In genomic region chr8:93217375-93217774, GRCm38 (mm10) we compare ENCODE assay signal across 25 mouse cellular contexts. TPM values are rescaled to one million over a fixed set of nuclear protein-coding genes. Genes with fewer than 3 reads are reported as not detected.
DNase-seq lines count a peak whose midpoint lies in the region; ATAC-seq lines count a peak whose summit lies in the region.
"Had no signal": no experiment of that assay in that cellular context is flagged by ENCODE, and none has a peak within 500 bp of the region (broad histone marks: within the 10 kb centered on the region; RNA-seq: fewer than 3 reads in every experiment).

No protein-coding gene starts in this region.

- peak overlapping the region; percentile 91 for H3K27ac ChIP-seq in heart, embryonic 16.5 days (ENCODE audit: low read length)
- H3K27ac ChIP-seq: embryonic facial prominence, embryonic 12.5 days; forebrain, embryonic 13.5 days; hindbrain, embryonic 10.5 days; hindbrain, postnatal 0 days; limb, embryonic 13.5 days; liver, embryonic 15.5 days; midbrain, embryonic 13.5 days; neural tube, embryonic 12.5 days had no signal

- H3K4me2 ChIP-seq in heart, embryonic 16.5 days (ENCODE audit: low read depth, low read length), result no peak overlapping the region
- H3K4me2 ChIP-seq: embryonic facial prominence, embryonic 12.5 days; forebrain, embryonic 13.5 days; limb, embryonic 13.5 days; liver, embryonic 15.5 days; midbrain, embryonic 13.5 days; neural tube, embryonic 12.5 days had no signal

- H3K9me3 ChIP-seq in heart, embryonic 16.5 days (replicated peaks; ENCODE audit: control insufficient read depth, low read length), result no peaks in the 10 kb centered on the region
- H3K9me3 ChIP-seq: embryonic facial prominence, embryonic 12.5 days; forebrain, embryonic 13.5 days; hindbrain, embryonic 10.5 days; limb, embryonic 13.5 days; liver, embryonic 15.5 days; midbrain, embryonic 13.5 days; neural tube, embryonic 12.5 days had no signal

- DNase-seq in gastrocnemius, adult 8-10 months (ENCODE audit: low spot score in 2 of 2), result peak; percentile 35 to 59
- no peak for DNase-seq in gastrocnemius, postnatal 36 days
- peak; percentile 70 to 81 for DNase-seq in heart, adult 9 months (ENCODE audit: low spot score in 2 of 2)
- DNase-seq in skeletal muscle tissue, adult 2 months (ENCODE audit: low read depth, low spot score), result peak; percentile 59
- no peak for DNase-seq in kidney, adult 11 months
- DNase-seq in left cerebral cortex, adult 18-20 months (ENCODE audit: low spot score in 2 of 2), result no peak
- DNase-seq: adrenal gland, postnatal 25 days; cerebellum, adult 11 months; kidney, postnatal 10 days; thymus, postnatal 25 days had no signal

- H3K36me3 ChIP-seq in heart, embryonic 16.5 days (ENCODE audit: control insufficient read depth, insufficient read depth), result no peaks in the 10 kb centered on the region
- H3K36me3 ChIP-seq: embryonic facial prominence, embryonic 12.5 days; G1E; hindbrain, embryonic 10.5 days; limb, embryonic 13.5 days; liver, embryonic 15.5 days; midbrain, embryonic 13.5 days; neural tube, embryonic 12.5 days had no signal

- H3K4me1 ChIP-seq in heart, embryonic 16.5 days (ENCODE audit: control insufficient read depth, insufficient read depth, low read length), result peaks cover 16% of the 10 kb centered on the region
- H3K4me1 ChIP-seq: embryonic facial prominence, embryonic 12.5 days; forebrain, embryonic 13.5 days; hindbrain, embryonic 10.5 days; limb, embryonic 13.5 days; liver, embryonic 15.5 days; midbrain, embryonic 13.5 days; neural tube, embryonic 12.5 days had no signal

- WGBS in heart, embryonic 16.5 days, result 19% methylated on average over 1 of the region's 1 CpGs

- H3K27me3 ChIP-seq in heart, embryonic 16.5 days (ENCODE audit: control insufficient read depth, insufficient read depth, low read length), result no peaks in the 10 kb centered on the region
- H3K27me3 ChIP-seq: embryonic facial prominence, embryonic 12.5 days; forebrain, embryonic 13.5 days; limb, embryonic 13.5 days; liver, embryonic 15.5 days; midbrain, embryonic 13.5 days; neural tube, embryonic 12.5 days had no signal

- ATAC-seq in heart, embryonic 16.5 days (replicated peaks; ENCODE audit: extremely low read depth, insufficient read depth, low FRiP score), result peak; percentile 94
- ATAC-seq: forebrain, embryonic 13.5 days; hindbrain, postnatal 0 days; intestine, postnatal 0 days; midbrain, embryonic 13.5 days had no signal

- H3K4me3 ChIP-seq in heart, embryonic 16.5 days (ENCODE audit: low read length), result no peak overlapping the region
- H3K4me3 ChIP-seq: embryonic facial prominence, embryonic 12.5 days; erythroblast, embryonic 14.5 days; forebrain, embryonic 13.5 days; hindbrain, embryonic 10.5 days; limb, embryonic 13.5 days; liver, embryonic 15.5 days; midbrain, embryonic 13.5 days; neural tube, embryonic 12.5 days had no signal

- intact Hi-C loops in gastrocnemius, postnatal 36 days (cut with DNase I), result loop anchor here (10.0 kb wide), 1 partner anchor 177 kb away; no protein-coding TSS in a partner anchor

- H3K9ac ChIP-seq in heart, embryonic 16.5 days (ENCODE audit: low read length), result peak overlapping the region; percentile 25; the same call in 1 of the 2 replicates
- H3K9ac ChIP-seq: embryonic facial prominence, embryonic 12.5 days; forebrain, embryonic 13.5 days; limb, embryonic 13.5 days; liver, embryonic 15.5 days; midbrain, embryonic 13.5 days; neural tube, embryonic 12.5 days had no signal

RNA-seq across cellular contexts. Expression of gene Ces1e, which starts 12.0 kb away (rescaled TPM):
- total RNA-seq in gastrocnemius, adult 8-10 months (2022), result under 1 TPM; 0.29 to 0.48 (median 0.39) TPM
- under 1 TPM; 0.27 to 0.41 TPM for total RNA-seq in gastrocnemius, postnatal 36 days (2021)
- 0.09 TPM in 1 of 2 replicates, not detected in the other for polyA plus RNA-seq in heart, embryonic 16.5 days (2015; fragmentation: Nextera tagmentation; extraction: Ambion mirVana)
- total RNA-seq in left cerebral cortex, adult 18-20 months (2021), result not detected
- total RNA-seq: adrenal gland, postnatal 25 days; G1E; hindbrain, postnatal 0 days; layer of hippocampus, adult 18-20 months; megakaryocyte progenitor cell, adult 5-6 weeks had no signal
- polyA plus RNA-seq: embryonic facial prominence, embryonic 12.5 days; erythroblast, embryonic 14.5 days; forebrain, embryonic 13.5 days; frontal cortex, adult 2 months; G1E; hindbrain, embryonic 10.5 days; hindbrain, postnatal 0 days; limb, embryonic 13.5 days; midbrain, embryonic 13.5 days; neural tube, embryonic 12.5 days had no signal

RNA-seq across cellular contexts. Expression of gene Ces1d, which starts 19.7 kb away (rescaled TPM):
- total RNA-seq in gastrocnemius, adult 8-10 months (2022), result 100 to 1,000 TPM in 2 of 4 experiments, 10 to 100 TPM in 2; 73.3 to 160 (median 104) TPM
- total RNA-seq in gastrocnemius, postnatal 36 days (2021), result 10 to 100 TPM; 28.6 to 70.1 TPM
- polyA plus RNA-seq in heart, embryonic 16.5 days (2015; fragmentation: Nextera tagmentation; extraction: Ambion mirVana), result 1.7 and 7.3 TPM in 2 replicates
- under 1 TPM; 0.21 to 0.79 TPM for total RNA-seq in left cerebral cortex, adult 18-20 months (2021)
- total RNA-seq: G1E; hindbrain, postnatal 0 days had no signal
- polyA plus RNA-seq: erythroblast, embryonic 14.5 days; G1E; neural tube, embryonic 12.5 days had no signal

Comparison
In these comparisons a context has a peak if more than half of its experiments do, and no peak if none do; other contexts are left out.
1. DNase-seq: peak in gastrocnemius, adult 8-10 months (2 of 2), heart, adult 9 months (2 of 2) and skeletal muscle tissue, adult 2 months (single experiment); none in gastrocnemius, postnatal 36 days (0 of 2), kidney, adult 11 months (single experiment) and left cerebral cortex, adult 18-20 months (0 of 2).
2. RNA of gene Ces1d, which starts 19.7 kb away (total RNA-seq): 73.3 to 160 TPM in gastrocnemius, adult 8-10 months and 28.6 to 70.1 TPM in gastrocnemius, postnatal 36 days; 0.21 to 0.79 TPM in left cerebral cortex, adult 18-20 months; every median in the first group is over 10 times any median in the second.